Mouse (Mus musculus): ENCODE measurements around the gene Snrpd3. TPM values are rescaled to one million over a fixed set of nuclear protein-coding genes. Genes with fewer than 3 reads are reported as not detected.

Snrpd3 gene
- polyA plus RNA-seq, 1 experiment from 2014 or later: 70.2 TPM

- DNase-seq (ENCODE audit: low spot score) (no peak), ATAC-seq (ENCODE audit: low FRiP score, low TSS enrichment) (peak; percentile 52; the same call in 1 of the 2 replicates)
- Histone ChIP-seq H3K4me1 (replicated peaks; ENCODE audit: control insufficient read depth, insufficient read depth) (no peaks in the 10 kb centered on the region), H3K9me3 (ENCODE audit: control insufficient read depth, low read length) (no peaks in the 10 kb centered on the region), H3K27ac (replicated peaks) (no peak overlapping the region), H3K27me3 (ENCODE audit: control insufficient read depth, insufficient read depth, low read length) (no peaks in the 10 kb centered on the region), H3K4me3 (ENCODE audit: low read depth, low read length) (no peak overlapping the region), H3K9ac (ENCODE audit: low read length) (no peak overlapping the region), H3K4me2 (replicated peaks; ENCODE audit: low read depth) (0 out of 2 replicates have a peak overlapping the region, but pooled peaks have one; percentile 1), H3K36me3 (ENCODE audit: control insufficient read depth, insufficient read depth, low read length) (no peaks in the 10 kb centered on the region)
- WGBS: 37% methylated on average over 14 of the region's 14 CpGs
- TF ChIP-seq EP300 (optimal IDR thresholded peaks at IDR 0.05) (no peak), CTCF (IDR thresholded peaks at IDR 0.05; ENCODE audit: low read depth) (no peak)
Observed at GRCm38 (mm10) chr10:75548486-75548885, 31.1 kb downstream of the Snrpd3 start.

- Histone ChIP-seq H3K27me3 (ENCODE audit: control insufficient read depth, insufficient read depth, low read length) (no peaks in the 10 kb centered on the region), H3K4me1 (replicated peaks; ENCODE audit: control insufficient read depth, insufficient read depth) (no peaks in the 10 kb centered on the region), H3K9ac (ENCODE audit: low read length) (no peak overlapping the region), H3K4me3 (ENCODE audit: low read depth, low read length) (no peak overlapping the region), H3K27ac (replicated peaks) (no peak overlapping the region), H3K9me3 (ENCODE audit: control insufficient read depth, low read length) (no peaks in the 10 kb centered on the region), H3K36me3 (ENCODE audit: control insufficient read depth, insufficient read depth, low read length) (no peaks in the 10 kb centered on the region), H3K4me2 (replicated peaks; ENCODE audit: low read depth) (no peak overlapping the region)
- 53% methylated on average over 7 of the region's 7 CpGs for WGBS
- ATAC-seq (ENCODE audit: low FRiP score, low TSS enrichment) (no peak), DNase-seq (ENCODE audit: low spot score) (no peak)
- TF ChIP-seq CTCF (IDR thresholded peaks at IDR 0.05; ENCODE audit: low read depth) (no peak), EP300 (optimal IDR thresholded peaks at IDR 0.05) (no peak)
Observed at GRCm38 (mm10) chr10:75549886-75550285, 32.5 kb downstream of the Snrpd3 start.

GRCm38 (mm10) chr10:75551175-75551574 lies 33.8 kb downstream of the Snrpd3 start:
- Histone ChIP-seq H3K9me3 (ENCODE audit: control insufficient read depth, low read length) (no peaks in the 10 kb centered on the region), H3K36me3 (ENCODE audit: control insufficient read depth, insufficient read depth, low read length) (no peaks in the 10 kb centered on the region), H3K27me3 (ENCODE audit: control insufficient read depth, insufficient read depth, low read length) (no peaks in the 10 kb centered on the region), H3K4me3 (ENCODE audit: low read depth, low read length) (no peak overlapping the region), H3K27ac (replicated peaks) (no peak overlapping the region), H3K4me1 (replicated peaks; ENCODE audit: control insufficient read depth, insufficient read depth) (no peaks in the 10 kb centered on the region), H3K9ac (ENCODE audit: low read length) (no peak overlapping the region), H3K4me2 (replicated peaks; ENCODE audit: low read depth) (0 out of 2 replicates have a peak overlapping the region, but pooled peaks have one; percentile 11)
- DNase-seq (ENCODE audit: low spot score) (no peak), ATAC-seq (ENCODE audit: low FRiP score, low TSS enrichment) (peak; percentile 55)
- peak; percentile 42 for TF ChIP-seq CTCF (IDR thresholded peaks at IDR 0.05; ENCODE audit: low read depth)
- TF ChIP-seq EP300 (optimal IDR thresholded peaks at IDR 0.05): no peak
- 18% methylated on average over 12 of the region's 12 CpGs for WGBS

- ATAC-seq (ENCODE audit: low FRiP score, low TSS enrichment): no peak
- no peaks in the 10 kb centered on the region for H3K9me3 ChIP-seq (ENCODE audit: control insufficient read depth, low read length)
- no peak overlapping the region for H3K4me3 ChIP-seq (ENCODE audit: low read depth, low read length)
- WGBS: 68% methylated on average over 2 of the region's 2 CpGs
- no peak overlapping the region for H3K27ac ChIP-seq (replicated peaks)
- H3K4me1 ChIP-seq (replicated peaks; ENCODE audit: control insufficient read depth, insufficient read depth): no peaks in the 10 kb centered on the region
- no peak overlapping the region for H3K9ac ChIP-seq (ENCODE audit: low read length)
- no peaks in the 10 kb centered on the region for H3K27me3 ChIP-seq (ENCODE audit: control insufficient read depth, insufficient read depth, low read length)
- no peaks in the 10 kb centered on the region for H3K36me3 ChIP-seq (ENCODE audit: control insufficient read depth, insufficient read depth, low read length)
- no peak for DNase-seq (ENCODE audit: low spot score)
- no peak overlapping the region for H3K4me2 ChIP-seq (replicated peaks; ENCODE audit: low read depth)
- no peak for TF ChIP-seq EP300 (optimal IDR thresholded peaks at IDR 0.05)
- no peak for TF ChIP-seq CTCF (IDR thresholded peaks at IDR 0.05; ENCODE audit: low read depth)
Observed at GRCm38 (mm10) chr10:75552106-75552505, 34.8 kb downstream of the Snrpd3 start.

- TF ChIP-seq EP300 (optimal IDR thresholded peaks at IDR 0.05) (no peak), CTCF (IDR thresholded peaks at IDR 0.05; ENCODE audit: low read depth) (no peak)
- WGBS: 70% methylated on average over 13 of the region's 13 CpGs
- ATAC-seq (ENCODE audit: low FRiP score, low TSS enrichment) (no peak), DNase-seq (ENCODE audit: low spot score) (no peak)
- Histone ChIP-seq H3K27me3 (ENCODE audit: control insufficient read depth, insufficient read depth, low read length) (no peaks in the 10 kb centered on the region), H3K9me3 (ENCODE audit: control insufficient read depth, low read length) (no peaks in the 10 kb centered on the region), H3K4me3 (ENCODE audit: low read depth, low read length) (no peak overlapping the region), H3K36me3 (ENCODE audit: control insufficient read depth, insufficient read depth, low read length) (no peaks in the 10 kb centered on the region), H3K27ac (replicated peaks) (no peak overlapping the region), H3K4me2 (replicated peaks; ENCODE audit: low read depth) (no peak overlapping the region), H3K4me1 (replicated peaks; ENCODE audit: control insufficient read depth, insufficient read depth) (no peaks in the 10 kb centered on the region), H3K9ac (ENCODE audit: low read length) (no peak overlapping the region)
Observed at GRCm38 (mm10) chr10:75552701-75553450, 35.5 kb downstream of the Snrpd3 start.

- Histone ChIP-seq H3K4me2 (replicated peaks; ENCODE audit: low read depth) (no peak overlapping the region), H3K4me3 (ENCODE audit: low read depth, low read length) (no peak overlapping the region), H3K36me3 (ENCODE audit: control insufficient read depth, insufficient read depth, low read length) (no peaks in the 10 kb centered on the region), H3K9me3 (ENCODE audit: control insufficient read depth, low read length) (no peaks in the 10 kb centered on the region), H3K4me1 (replicated peaks; ENCODE audit: control insufficient read depth, insufficient read depth) (no peaks in the 10 kb centered on the region), H3K9ac (ENCODE audit: low read length) (no peak overlapping the region), H3K27me3 (ENCODE audit: control insufficient read depth, insufficient read depth, low read length) (no peaks in the 10 kb centered on the region), H3K27ac (replicated peaks) (no peak overlapping the region)
- no peak for ATAC-seq (ENCODE audit: low FRiP score, low TSS enrichment)
- TF ChIP-seq EP300 (optimal IDR thresholded peaks at IDR 0.05) (no peak), CTCF (IDR thresholded peaks at IDR 0.05; ENCODE audit: low read depth) (no peak)
- no peak for DNase-seq (ENCODE audit: low spot score)
- WGBS: 91% methylated on average over 8 of the region's 8 CpGs
Observed at GRCm38 (mm10) chr10:75554090-75554489, 36.7 kb downstream of the Snrpd3 start.
